Mouse (Mus musculus) spleen, postnatal 4 days (tissue): Measurements from ENCODE around the gene H2-DMb1.

Source experiments
- DNase-seq, 2 experiments: peaks; one replicate each; pipeline ENCODE4 v3.0.0; 2022; ENCODE audit warnings: low spot score in 2 of 2

The H2-DMb1 gene

GRCm38 (mm10) chr17:34192852-34193251 is 40.0 kb downstream of the H2-DMb1 start:
- no peak for DNase-seq

- no peak for DNase-seq
These were observed 40.6 kb downstream of the H2-DMb1 start for GRCm38 (mm10) chr17:34193468-34193867.

GRCm38 (mm10) chr17:34194723-34195122 is 41.9 kb downstream of the H2-DMb1 start:
- DNase-seq: no peak

GRCm38 (mm10) chr17:34196491-34196890 is 43.6 kb downstream of the H2-DMb1 start:
- peak; percentile 59 to 78 for DNase-seq

- DNase-seq: peak; percentile 78 to 89
These were observed 44.3 kb downstream of the H2-DMb1 start, which contains the start of gene Psmb8 for GRCm38 (mm10) chr17:34196941-34197894. TSS of gene Psmb8 (plus strand) at chr17:34197721.

- DNase-seq: peak; percentile 67 to 80
These were observed 45.1 kb downstream of the H2-DMb1 start for GRCm38 (mm10) chr17:34197904-34198520.

GRCm38 (mm10) chr17:34198521-34198912 is 45.6 kb downstream of the H2-DMb1 start:
- no peak for DNase-seq

GRCm38 (mm10) chr17:34199050-34199619 is 46.3 kb downstream of the H2-DMb1 start:
- DNase-seq: no peak

GRCm38 (mm10) chr17:34200047-34200446 is 47.2 kb downstream of the H2-DMb1 start:
- no peak for DNase-seq

GRCm38 (mm10) chr17:34200772-34201505 is 48.1 kb downstream of the H2-DMb1 start:
- no peak for DNase-seq

- DNase-seq: no peak
These were observed 48.7 kb downstream of the H2-DMb1 start for GRCm38 (mm10) chr17:34201506-34202055.

GRCm38 (mm10) chr17:34202760-34203442 is 50.0 kb downstream of the H2-DMb1 start:
- no peak for DNase-seq

GRCm38 (mm10) chr17:34203444-34203843 is 50.6 kb downstream of the H2-DMb1 start, which contains the start of gene Tap2:
TSS of gene Tap2 (plus strand) at chr17:34203527.
- DNase-seq: no peak

GRCm38 (mm10) chr17:34204303-34205010 is 51.6 kb downstream of the H2-DMb1 start:
- DNase-seq: peak; percentile 93 to 98

GRCm38 (mm10) chr17:34205021-34205745 is 52.3 kb downstream of the H2-DMb1 start:
- DNase-seq: peak; percentile 42 to 77

GRCm38 (mm10) chr17:34205746-34206176 is 52.9 kb downstream of the H2-DMb1 start:
- DNase-seq: peak; percentile 46 to 75

- peak; percentile 11 to 55 for DNase-seq
These were observed 53.9 kb downstream of the H2-DMb1 start for GRCm38 (mm10) chr17:34206731-34207130.

GRCm38 (mm10) chr17:34207456-34207855 is 54.6 kb downstream of the H2-DMb1 start:
- DNase-seq: peak; percentile 13 to 62

GRCm38 (mm10) chr17:34207866-34208265 is 55.0 kb downstream of the H2-DMb1 start:
- DNase-seq: peak; percentile 11 to 57
